Mouse (Mus musculus): ENCODE measurements at regions not wholly inside any gene's neighbourhood (a gene's known extent, or its start where the extent isn't known, plus 50 kb on each side); places are given as distances from the start of the nearest gene placed in this dataset.

DNA sequence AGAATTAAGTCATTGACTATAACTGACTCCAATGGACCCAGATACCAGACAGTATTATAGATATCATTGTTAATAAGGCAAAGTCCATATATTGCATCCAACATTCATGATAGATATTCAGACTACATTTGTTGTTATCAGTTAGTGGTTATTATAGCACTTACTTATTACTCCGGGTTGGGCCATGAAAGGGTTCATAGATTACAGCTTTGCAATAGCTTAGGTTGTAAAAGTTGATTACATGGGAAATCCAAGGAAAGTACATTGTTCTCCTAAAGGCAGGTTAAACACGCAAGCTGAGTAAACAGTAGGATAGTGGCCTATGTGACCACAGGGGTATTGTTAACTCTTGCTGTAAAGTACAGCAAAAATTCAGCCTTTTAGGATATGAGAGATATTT is 89.3 kb upstream of the Actbl2 start:
- Histone ChIP-seq H3K4me1 (ENCODE audit: control insufficient read depth, insufficient read depth, low read length) (no peaks in the 10 kb centered on the region), H3K4me3 (ENCODE audit: insufficient read depth, low read depth, low read length) (no peak overlapping the region), H3K27me3 (replicated peaks; ENCODE audit: control insufficient read depth, insufficient read depth, low read length) (no peaks in the 10 kb centered on the region), H3K27ac (ENCODE audit: insufficient read depth, low read depth, low read length) (no peak overlapping the region), H3K36me3 (ENCODE audit: control insufficient read depth, insufficient read depth, low read length) (no peaks in the 10 kb centered on the region)
- no peak for DNase-seq
- WGBS = 63% methylated on average over 2 of the region's 2 CpGs
- TF ChIP-seq POLR2A (IDR thresholded peaks at IDR 0.05; ENCODE audit: low read depth, low read length) (no peak), CTCF (conservative IDR thresholded peaks at IDR 0.05; ENCODE audit: insufficient read depth, insufficient read length, low read depth, low read length) (no peak)

DNA sequence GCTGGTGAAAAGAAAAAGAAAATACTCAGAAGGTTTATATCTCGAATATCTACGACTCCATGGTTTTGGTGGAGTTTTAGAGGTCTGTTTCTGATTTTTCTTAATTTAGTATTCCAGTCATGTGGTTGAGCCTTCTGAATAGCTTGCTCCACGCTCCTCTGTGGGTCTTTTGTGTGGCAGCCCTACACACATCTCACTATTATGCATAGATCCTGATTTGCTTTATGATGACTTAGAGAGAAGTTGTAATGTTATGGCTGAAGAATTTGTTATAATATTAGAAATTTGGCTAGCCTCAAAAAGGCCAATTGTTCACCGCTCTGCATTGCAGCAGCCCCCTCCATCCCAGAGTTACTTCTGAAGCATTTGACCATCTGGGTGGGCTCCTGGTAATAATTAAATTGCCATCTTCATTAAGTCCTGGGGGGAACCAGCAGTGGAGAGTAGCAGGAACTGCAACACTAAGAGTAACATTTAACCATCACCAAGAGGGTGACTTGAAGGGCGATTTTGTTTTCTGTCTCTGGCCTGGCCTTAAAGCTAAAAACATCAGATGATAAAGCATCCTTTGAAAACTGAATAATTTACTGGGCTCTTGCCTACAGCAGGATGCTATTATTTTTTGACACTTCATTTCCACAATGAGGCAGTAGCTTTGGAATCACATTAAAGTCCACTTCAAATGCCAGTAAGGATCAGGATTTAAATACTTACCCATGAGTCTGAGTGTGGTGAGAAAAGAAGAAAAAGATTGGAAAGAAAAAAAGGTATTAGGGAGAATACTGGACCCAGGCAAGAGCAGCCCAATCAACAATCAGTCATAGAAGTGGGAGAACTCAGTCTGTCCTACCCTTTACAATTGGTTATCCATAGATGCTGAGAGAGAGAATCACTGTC is 84.3 kb upstream of the Actbl2 start:
- Histone ChIP-seq H3K36me3 (ENCODE audit: control insufficient read depth, insufficient read depth, low read length) (no peaks in the 10 kb centered on the region), H3K27me3 (replicated peaks; ENCODE audit: control insufficient read depth, insufficient read depth, low read length) (no peaks in the 10 kb centered on the region), H3K4me1 (ENCODE audit: control insufficient read depth, insufficient read depth, low read length) (no peaks in the 10 kb centered on the region), H3K4me3 (ENCODE audit: insufficient read depth, low read depth, low read length) (no peak overlapping the region), H3K27ac (ENCODE audit: insufficient read depth, low read depth, low read length) (no peak overlapping the region)
- DNase-seq = no peak
- TF ChIP-seq CTCF (conservative IDR thresholded peaks at IDR 0.05; ENCODE audit: insufficient read depth, insufficient read length, low read depth, low read length) = no peak
- TF ChIP-seq POLR2A (IDR thresholded peaks at IDR 0.05; ENCODE audit: low read depth, low read length) = no peak
- 86% methylated on average over 5 of the region's 5 CpGs for WGBS

GRCm38 (mm10) chr13:111179186-111179585 is 75.6 kb upstream of the Actbl2 start:
- DNase-seq = no peak
- H3K4me3 ChIP-seq (ENCODE audit: insufficient read depth, low read depth, low read length) = no peak overlapping the region
- H3K4me1 ChIP-seq (ENCODE audit: control insufficient read depth, insufficient read depth, low read length) = no peaks in the 10 kb centered on the region
- TF ChIP-seq POLR2A (IDR thresholded peaks at IDR 0.05; ENCODE audit: low read depth, low read length) = no peak
- no peak for TF ChIP-seq CTCF (conservative IDR thresholded peaks at IDR 0.05; ENCODE audit: insufficient read depth, insufficient read length, low read depth, low read length)
- no peaks in the 10 kb centered on the region for H3K27me3 ChIP-seq (replicated peaks; ENCODE audit: control insufficient read depth, insufficient read depth, low read length)
- 83% methylated on average over 6 of the region's 6 CpGs for WGBS
- no peaks in the 10 kb centered on the region for H3K36me3 ChIP-seq (ENCODE audit: control insufficient read depth, insufficient read depth, low read length)
- H3K27ac ChIP-seq (ENCODE audit: insufficient read depth, low read depth, low read length) = no peak overlapping the region

DNA sequence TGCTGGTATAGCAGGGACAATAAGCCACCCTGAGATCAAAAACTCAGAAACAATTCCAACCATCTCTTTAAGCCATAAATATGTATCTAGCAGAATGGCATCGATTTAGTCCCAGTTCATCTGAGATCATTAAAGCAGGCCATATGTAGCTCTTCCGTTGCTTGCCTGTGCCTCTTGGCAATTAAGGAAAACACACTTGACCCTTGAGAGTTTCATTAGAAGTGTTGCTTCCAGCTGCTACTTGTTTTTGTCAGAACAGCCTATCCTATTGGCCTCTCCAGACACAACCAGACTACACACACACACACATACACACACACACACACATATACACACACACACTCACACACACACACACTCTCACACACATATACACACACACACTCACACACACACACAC is 71.5 kb upstream of the Actbl2 start:
- TF ChIP-seq CTCF (conservative IDR thresholded peaks at IDR 0.05; ENCODE audit: insufficient read depth, insufficient read length, low read depth, low read length) (no peak), POLR2A (IDR thresholded peaks at IDR 0.05; ENCODE audit: low read depth, low read length) (no peak)
- 65% methylated on average over 2 of the region's 2 CpGs for WGBS
- no peaks in the 10 kb centered on the region for H3K4me1 ChIP-seq (ENCODE audit: control insufficient read depth, insufficient read depth, low read length)
- no peaks in the 10 kb centered on the region for H3K27me3 ChIP-seq (replicated peaks; ENCODE audit: control insufficient read depth, insufficient read depth, low read length)
- no peak overlapping the region for H3K27ac ChIP-seq (ENCODE audit: insufficient read depth, low read depth, low read length)
- no peaks in the 10 kb centered on the region for H3K36me3 ChIP-seq (ENCODE audit: control insufficient read depth, insufficient read depth, low read length)
- no peak for DNase-seq
- H3K4me3 ChIP-seq (ENCODE audit: insufficient read depth, low read depth, low read length) = no peak overlapping the region

DNA sequence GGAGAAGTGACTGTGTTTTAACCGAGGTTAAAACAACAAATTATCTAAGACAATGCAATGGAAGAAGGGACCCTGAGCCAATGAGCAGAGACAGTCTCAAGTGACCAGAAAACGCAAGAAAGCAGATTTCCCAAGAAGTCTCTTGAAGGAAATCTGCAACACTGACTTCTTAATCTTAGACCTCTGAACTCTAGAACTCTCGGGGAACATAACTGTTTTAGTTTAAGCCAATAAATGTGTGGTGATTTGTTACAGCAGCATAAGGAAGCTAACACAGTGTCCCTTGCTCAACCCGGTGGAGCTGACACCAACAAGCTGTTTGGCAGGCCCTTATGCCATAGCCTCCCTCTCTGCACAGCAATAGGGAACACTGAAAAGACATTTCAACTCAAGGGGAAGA is 69.0 kb upstream of the Actbl2 start:
- no peaks in the 10 kb centered on the region for H3K36me3 ChIP-seq (ENCODE audit: control insufficient read depth, insufficient read depth, low read length)
- no peaks in the 10 kb centered on the region for H3K27me3 ChIP-seq (replicated peaks; ENCODE audit: control insufficient read depth, insufficient read depth, low read length)
- H3K4me1 ChIP-seq (ENCODE audit: control insufficient read depth, insufficient read depth, low read length) = no peaks in the 10 kb centered on the region
- H3K27ac ChIP-seq (ENCODE audit: insufficient read depth, low read depth, low read length) = no peak overlapping the region
- H3K4me3 ChIP-seq (ENCODE audit: insufficient read depth, low read depth, low read length) = no peak overlapping the region
- peak; percentile 0 for DNase-seq
- TF ChIP-seq CTCF (conservative IDR thresholded peaks at IDR 0.05; ENCODE audit: insufficient read depth, insufficient read length, low read depth, low read length) (no peak), POLR2A (IDR thresholded peaks at IDR 0.05; ENCODE audit: low read depth, low read length) (no peak)
- 26% methylated on average over 4 of the region's 4 CpGs for WGBS

DNA sequence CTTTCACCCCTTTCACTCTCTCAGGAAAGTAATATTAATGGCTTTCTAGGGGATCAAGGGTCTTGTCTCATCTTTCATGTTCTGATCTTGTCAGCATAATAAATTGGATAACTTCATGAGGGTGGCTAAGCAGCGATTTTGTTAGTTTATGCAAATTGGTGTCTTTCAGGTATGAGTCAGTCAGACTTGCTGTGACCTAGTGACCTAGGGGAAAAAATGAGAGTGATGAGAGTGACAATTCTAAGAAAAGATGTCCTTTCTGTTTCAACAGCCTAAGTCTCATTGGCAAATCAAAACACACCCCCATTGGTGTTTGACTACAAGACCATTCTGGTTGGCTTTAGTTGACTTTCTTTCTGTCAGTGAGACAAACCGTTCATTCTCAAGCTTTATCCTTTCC is 68.0 kb upstream of the Actbl2 start:
- WGBS = 79% methylated on average over 2 of the region's 2 CpGs
- no peak for DNase-seq
- H3K27me3 ChIP-seq (replicated peaks; ENCODE audit: control insufficient read depth, insufficient read depth, low read length) = no peaks in the 10 kb centered on the region
- H3K36me3 ChIP-seq (ENCODE audit: control insufficient read depth, insufficient read depth, low read length) = no peaks in the 10 kb centered on the region
- H3K4me3 ChIP-seq (ENCODE audit: insufficient read depth, low read depth, low read length) = no peak overlapping the region
- no peaks in the 10 kb centered on the region for H3K4me1 ChIP-seq (ENCODE audit: control insufficient read depth, insufficient read depth, low read length)
- no peak overlapping the region for H3K27ac ChIP-seq (ENCODE audit: insufficient read depth, low read depth, low read length)
- TF ChIP-seq POLR2A (IDR thresholded peaks at IDR 0.05; ENCODE audit: low read depth, low read length) = no peak
- no peak for TF ChIP-seq CTCF (conservative IDR thresholded peaks at IDR 0.05; ENCODE audit: insufficient read depth, insufficient read length, low read depth, low read length)

DNA sequence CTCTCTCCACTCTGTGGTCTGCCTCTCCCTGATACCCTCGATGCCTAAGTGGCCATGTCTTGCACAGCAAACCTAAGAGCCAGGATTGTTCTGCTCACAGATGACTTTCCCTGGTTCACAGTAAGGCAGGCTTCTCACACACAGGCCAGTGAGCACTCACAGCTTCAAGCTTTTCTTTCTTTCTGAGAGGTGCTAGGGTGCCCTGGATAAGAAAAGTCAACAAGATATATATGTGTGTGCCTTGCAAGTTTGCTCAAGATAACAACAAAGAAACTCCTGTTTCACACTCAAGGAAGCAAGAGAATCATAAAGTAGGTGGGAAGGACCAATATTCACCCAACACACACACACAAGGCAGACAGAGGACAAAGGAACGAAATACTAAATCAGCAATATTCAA is 60.9 kb upstream of the Actbl2 start:
- DNase-seq = no peak
- Histone ChIP-seq H3K4me3 (ENCODE audit: insufficient read depth, low read depth, low read length) (no peak overlapping the region), H3K27me3 (replicated peaks; ENCODE audit: control insufficient read depth, insufficient read depth, low read length) (no peaks in the 10 kb centered on the region), H3K36me3 (ENCODE audit: control insufficient read depth, insufficient read depth, low read length) (no peaks in the 10 kb centered on the region), H3K4me1 (ENCODE audit: control insufficient read depth, insufficient read depth, low read length) (no peaks in the 10 kb centered on the region), H3K27ac (ENCODE audit: insufficient read depth, low read depth, low read length) (no peak overlapping the region)
- TF ChIP-seq POLR2A (IDR thresholded peaks at IDR 0.05; ENCODE audit: low read depth, low read length) (no peak), CTCF (conservative IDR thresholded peaks at IDR 0.05; ENCODE audit: insufficient read depth, insufficient read length, low read depth, low read length) (no peak)
- 84% methylated on average over 2 of the region's 2 CpGs for WGBS

All from kidney, adult 2 months (tissue).